Mouse (Mus musculus): Measurements from ENCODE around the gene Gm6899. TPM values are rescaled to one million over a fixed set of nuclear protein-coding genes. Genes with fewer than 3 reads are reported as not detected.

Gm6899 gene
- polyA plus RNA-seq, 1 experiment from 2014 or later, result not detected

DNA sequence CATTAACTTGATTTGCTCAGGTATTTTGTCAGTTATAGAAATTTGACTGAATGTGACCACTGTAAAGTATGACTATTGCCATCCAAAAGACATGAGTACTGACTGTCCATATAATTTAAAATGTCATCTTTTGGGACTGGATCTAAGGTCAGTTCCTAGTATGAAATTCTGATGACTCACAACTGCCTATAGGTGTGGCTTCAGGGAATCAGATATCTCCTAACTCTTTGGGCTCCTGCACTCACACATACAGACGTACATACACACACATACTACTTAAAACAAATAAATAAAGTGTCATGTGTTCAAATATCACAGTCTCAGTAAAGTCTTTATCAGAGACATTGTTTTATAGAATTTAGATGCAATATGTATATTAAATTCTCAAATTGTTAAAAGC, 5.8 kb downstream of the Gm6899 start:
- ATAC-seq (ENCODE audit: insufficient number of reproducible peaks, low FRiP score, low TSS enrichment, low read depth), result no peak
- Histone ChIP-seq H3K4me1 (no peaks in the 10 kb centered on the region), H3K9me3 (no peaks in the 10 kb centered on the region), H3K4me2 (no peak overlapping the region), H3K9ac (no peak overlapping the region), H3K36me3 (no peaks in the 10 kb centered on the region), H3K27ac (no peak overlapping the region), H3K27me3 (no peaks in the 10 kb centered on the region), H3K4me3 (no peak overlapping the region)
- WGBS, result 78% methylated on average over 1 of the region's 1 CpGs

GRCm38 (mm10) chr11:26600692-26601091, 7.7 kb downstream of the Gm6899 start:
- Histone ChIP-seq H3K9me3 (no peaks in the 10 kb centered on the region), H3K27me3 (no peaks in the 10 kb centered on the region), H3K9ac (no peak overlapping the region), H3K4me2 (no peak overlapping the region), H3K4me3 (no peak overlapping the region), H3K36me3 (no peaks in the 10 kb centered on the region), H3K4me1 (no peaks in the 10 kb centered on the region), H3K27ac (no peak overlapping the region)
- no peak for ATAC-seq (ENCODE audit: insufficient number of reproducible peaks, low FRiP score, low TSS enrichment, low read depth)
- WGBS, result 85% methylated on average over 4 of the region's 4 CpGs

DNA sequence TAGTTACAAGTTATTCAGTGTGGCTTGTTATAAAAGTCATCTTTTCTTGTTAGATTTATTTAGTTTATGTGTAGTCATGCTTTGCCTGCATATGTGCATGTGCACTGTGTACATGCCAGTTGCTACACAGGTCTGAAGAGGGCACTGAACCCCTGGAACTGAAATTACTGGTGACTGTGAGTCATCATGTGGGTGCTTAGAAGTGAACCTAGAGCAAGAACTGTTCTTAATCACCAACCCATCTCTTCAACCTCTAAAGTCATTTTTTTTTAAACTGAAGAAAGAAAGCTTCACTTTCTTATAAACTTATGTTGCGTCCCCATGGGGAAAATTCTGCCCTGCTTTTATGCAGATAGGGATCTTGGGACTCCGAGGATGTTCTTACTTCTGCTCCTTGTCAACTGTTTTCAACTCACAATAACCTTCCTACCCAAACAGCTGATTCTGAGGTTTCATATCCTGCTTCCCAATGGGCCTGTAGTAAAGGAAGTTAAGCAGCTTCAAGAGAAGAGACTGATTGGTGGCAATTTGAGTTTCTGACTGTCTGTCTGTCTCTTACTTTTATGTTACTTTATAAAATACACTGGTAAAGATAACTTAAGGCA, 8.6 kb downstream of the Gm6899 start:
- ATAC-seq (ENCODE audit: insufficient number of reproducible peaks, low FRiP score, low TSS enrichment, low read depth), result no peak
- H3K27me3 ChIP-seq, result no peaks in the 10 kb centered on the region
- H3K9ac ChIP-seq, result no peak overlapping the region
- H3K4me1 ChIP-seq, result no peaks in the 10 kb centered on the region
- no peaks in the 10 kb centered on the region for H3K9me3 ChIP-seq
- no peak overlapping the region for H3K4me2 ChIP-seq
- H3K27ac ChIP-seq, result no peak overlapping the region
- no peak overlapping the region for H3K4me3 ChIP-seq
- 91% methylated on average over 2 of the region's 2 CpGs for whole genome bisulfite sequencing
- H3K36me3 ChIP-seq, result no peaks in the 10 kb centered on the region

DNA sequence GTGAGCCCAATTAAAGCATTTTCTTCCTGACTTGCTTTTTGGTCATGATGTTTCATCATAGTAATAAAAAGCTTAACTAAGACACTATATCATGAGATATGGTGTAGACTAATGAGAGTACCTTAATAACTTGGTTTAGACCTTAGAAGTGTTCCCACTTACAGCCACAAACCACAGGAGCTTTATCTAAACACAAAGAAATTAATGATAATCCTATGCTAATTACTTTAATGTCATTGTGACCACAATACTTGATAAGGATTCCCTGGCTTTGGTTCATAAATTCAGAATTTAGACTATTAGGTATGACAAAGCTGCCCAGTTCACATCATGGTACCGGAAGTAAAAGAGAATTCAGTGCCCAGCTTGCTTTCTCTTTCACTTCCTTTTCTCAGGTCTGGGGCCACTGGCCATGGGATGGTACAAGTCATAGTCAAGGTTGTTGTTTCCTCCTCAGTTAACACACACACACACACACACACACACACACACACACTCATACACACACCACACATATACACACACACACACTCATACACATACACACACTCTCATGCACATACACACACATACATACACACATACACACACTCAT, 11.1 kb downstream of the Gm6899 start:
- no peak overlapping the region for H3K27ac ChIP-seq
- no peak overlapping the region for H3K4me3 ChIP-seq
- ATAC-seq (ENCODE audit: insufficient number of reproducible peaks, low FRiP score, low TSS enrichment, low read depth), result no peak
- H3K4me2 ChIP-seq, result no peak overlapping the region
- no peaks in the 10 kb centered on the region for H3K27me3 ChIP-seq
- no peaks in the 10 kb centered on the region for H3K4me1 ChIP-seq
- no peaks in the 10 kb centered on the region for H3K9me3 ChIP-seq
- 84% methylated on average over 1 of the region's 1 CpGs for WGBS
- H3K9ac ChIP-seq, result no peak overlapping the region
- no peaks in the 10 kb centered on the region for H3K36me3 ChIP-seq

DNA sequence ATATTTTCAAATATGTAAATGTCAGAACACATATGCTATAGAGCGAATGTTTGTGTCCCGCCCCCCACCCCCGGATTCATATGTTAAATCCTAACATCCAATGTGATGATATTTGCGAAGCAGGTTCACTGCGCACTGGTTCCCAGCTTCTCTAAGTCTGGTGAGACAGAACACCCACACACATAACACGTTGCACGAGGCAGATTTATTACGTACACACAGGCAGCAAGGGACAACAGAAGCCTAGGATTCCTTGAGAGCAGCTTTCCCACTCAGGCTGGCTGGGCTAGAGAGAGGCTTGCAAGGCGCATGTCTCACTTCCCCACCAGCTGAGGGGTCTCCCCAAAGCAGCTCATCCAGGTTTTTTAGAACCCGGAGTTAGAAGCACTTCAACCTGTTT, 15.8 kb downstream of the Gm6899 start:
- H3K27me3 ChIP-seq, result no peaks in the 10 kb centered on the region
- no peak overlapping the region for H3K4me2 ChIP-seq
- WGBS, result 58% methylated on average over 10 of the region's 10 CpGs
- no peak for ATAC-seq (ENCODE audit: insufficient number of reproducible peaks, low FRiP score, low TSS enrichment, low read depth)
- H3K36me3 ChIP-seq, result no peaks in the 10 kb centered on the region
- no peak overlapping the region for H3K9ac ChIP-seq
- no peaks in the 10 kb centered on the region for H3K9me3 ChIP-seq
- H3K4me1 ChIP-seq, result no peaks in the 10 kb centered on the region
- H3K27ac ChIP-seq, result no peak overlapping the region
- H3K4me3 ChIP-seq, result no peak overlapping the region

DNA sequence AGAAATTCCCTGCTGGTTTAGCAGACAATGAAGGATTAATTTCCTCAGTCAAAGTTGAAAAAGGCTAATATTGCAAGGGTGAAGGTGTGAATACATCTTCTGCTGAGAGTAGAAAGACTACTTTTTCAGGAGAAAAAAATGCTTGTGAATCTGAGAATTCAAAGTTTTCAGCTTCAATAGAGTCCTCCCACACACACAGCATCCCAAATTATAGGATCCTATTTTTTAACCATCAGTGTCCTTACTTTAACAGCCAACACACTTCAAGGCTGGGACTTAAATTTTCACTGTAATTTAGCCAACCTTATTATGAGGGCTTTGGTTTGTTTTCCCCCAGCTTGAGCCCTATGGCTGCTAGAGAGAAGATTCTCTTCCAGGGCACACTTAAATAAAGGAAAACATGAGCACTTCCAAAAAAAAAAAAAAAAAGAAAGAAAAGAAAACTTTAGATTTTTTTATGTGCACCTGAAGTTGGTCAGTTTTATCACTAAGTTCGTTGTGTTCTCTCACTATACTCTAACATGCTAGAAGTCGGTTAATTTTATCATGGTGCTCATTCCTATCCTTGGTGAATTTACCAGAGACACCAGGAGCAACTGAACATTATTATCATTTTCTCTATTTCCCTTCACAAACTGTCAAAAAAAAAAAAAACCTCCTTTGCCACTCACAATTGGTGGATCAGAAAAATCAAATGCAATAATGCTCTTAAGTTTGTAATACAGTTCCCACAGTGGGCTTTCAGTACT, 25.6 kb downstream of the Gm6899 start:
- Histone ChIP-seq H3K4me2 (no peak overlapping the region), H3K4me3 (no peak overlapping the region), H3K27me3 (no peaks in the 10 kb centered on the region), H3K27ac (no peak overlapping the region), H3K36me3 (no peaks in the 10 kb centered on the region), H3K4me1 (no peaks in the 10 kb centered on the region), H3K9ac (no peak overlapping the region), H3K9me3 (no peaks in the 10 kb centered on the region)
- no peak for ATAC-seq (ENCODE audit: insufficient number of reproducible peaks, low FRiP score, low TSS enrichment, low read depth)
- WGBS, result 82% methylated on average over 2 of the region's 2 CpGs

DNA sequence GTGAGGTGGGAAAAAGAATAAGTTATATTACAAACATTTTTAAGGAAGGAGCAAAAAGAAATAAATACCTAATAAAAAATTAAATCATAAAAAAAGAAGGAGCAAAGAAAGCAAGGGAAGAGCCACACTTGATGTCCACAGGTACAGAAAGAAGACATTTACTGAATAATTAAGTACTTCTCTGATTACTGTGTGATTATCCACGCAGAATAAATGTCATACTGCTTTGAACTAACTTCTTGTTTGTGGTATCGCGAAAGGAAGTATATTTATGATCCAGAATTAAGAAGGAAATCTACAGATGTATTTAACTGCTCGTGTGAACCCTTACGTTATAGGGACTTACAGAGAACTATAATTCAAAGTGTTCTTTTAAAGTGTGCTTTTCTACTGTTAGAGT, 29.7 kb downstream of the Gm6899 start:
- Histone ChIP-seq H3K4me3 (no peak overlapping the region), H3K27me3 (no peaks in the 10 kb centered on the region), H3K9me3 (no peaks in the 10 kb centered on the region), H3K9ac (no peak overlapping the region), H3K36me3 (no peaks in the 10 kb centered on the region), H3K27ac (no peak overlapping the region), H3K4me1 (no peaks in the 10 kb centered on the region), H3K4me2 (no peak overlapping the region)
- no peak for ATAC-seq (ENCODE audit: insufficient number of reproducible peaks, low FRiP score, low TSS enrichment, low read depth)
- 76% methylated on average over 5 of the region's 5 CpGs for WGBS

DNA sequence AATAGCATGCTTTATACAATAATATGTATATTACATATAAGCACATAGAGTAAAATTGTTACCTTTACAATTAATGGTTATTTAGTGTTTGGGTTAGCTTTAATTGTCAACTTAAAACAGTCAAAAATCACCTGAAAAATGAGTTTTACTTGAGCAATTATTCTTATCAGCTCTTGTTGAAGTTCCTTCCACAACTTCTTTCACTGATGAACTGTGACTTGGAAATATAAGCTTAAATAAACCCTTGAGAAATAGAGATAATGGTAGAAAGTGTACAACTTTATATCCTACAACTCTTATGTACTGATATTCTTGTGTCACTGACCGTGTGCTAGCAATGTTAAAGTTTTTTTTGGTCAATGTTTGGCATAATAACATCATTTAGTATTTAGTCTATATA, 43.2 kb downstream of the Gm6899 start:
- 86% methylated on average over 1 of the region's 1 CpGs for WGBS
- H3K4me2 ChIP-seq, result no peak overlapping the region
- no peak overlapping the region for H3K4me3 ChIP-seq
- ATAC-seq (ENCODE audit: insufficient number of reproducible peaks, low FRiP score, low TSS enrichment, low read depth), result no peak
- no peaks in the 10 kb centered on the region for H3K36me3 ChIP-seq
- no peak overlapping the region for H3K9ac ChIP-seq
- no peaks in the 10 kb centered on the region for H3K4me1 ChIP-seq
- H3K9me3 ChIP-seq, result no peaks in the 10 kb centered on the region
- H3K27ac ChIP-seq, result no peak overlapping the region
- H3K27me3 ChIP-seq, result no peaks in the 10 kb centered on the region

- no peaks in the 10 kb centered on the region for H3K27me3 ChIP-seq
- no peak overlapping the region for H3K4me2 ChIP-seq
- ATAC-seq (ENCODE audit: insufficient number of reproducible peaks, low FRiP score, low TSS enrichment, low read depth), result no peak
- 79% methylated on average over 8 of the region's 8 CpGs for WGBS
- H3K27ac ChIP-seq, result no peak overlapping the region
- no peaks in the 10 kb centered on the region for H3K9me3 ChIP-seq
- no peak overlapping the region for H3K4me3 ChIP-seq
- no peaks in the 10 kb centered on the region for H3K36me3 ChIP-seq
- no peaks in the 10 kb centered on the region for H3K4me1 ChIP-seq
- H3K9ac ChIP-seq, result no peak overlapping the region
Measured at GRCm38 (mm10) chr11:26640314-26640785, 47.3 kb downstream of the Gm6899 start.

DNA sequence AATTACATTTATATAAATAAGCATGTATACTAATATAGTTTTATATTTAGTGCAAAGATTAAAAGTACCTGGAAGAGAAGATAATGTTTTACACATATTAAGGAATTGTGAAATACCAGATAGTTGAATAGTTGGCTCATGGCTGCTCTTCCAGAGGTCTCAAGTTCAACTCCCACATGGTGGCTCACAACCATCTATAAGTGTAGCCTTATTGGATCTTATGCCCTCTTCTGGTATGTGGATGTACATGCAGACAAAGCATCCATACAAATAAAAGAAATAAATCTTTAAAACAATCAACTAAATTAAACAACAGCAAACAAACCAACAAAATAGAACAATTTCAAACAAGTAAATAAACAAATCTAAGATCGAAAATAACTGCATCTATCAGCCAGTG, 49.1 kb downstream of the Gm6899 start:
- Histone ChIP-seq H3K4me3 (no peak overlapping the region), H3K27ac (no peak overlapping the region), H3K4me1 (no peaks in the 10 kb centered on the region), H3K9me3 (no peaks in the 10 kb centered on the region), H3K27me3 (no peaks in the 10 kb centered on the region), H3K9ac (no peak overlapping the region), H3K4me2 (no peak overlapping the region), H3K36me3 (no peaks in the 10 kb centered on the region)
- 88% methylated on average over 1 of the region's 1 CpGs for WGBS
- ATAC-seq (ENCODE audit: insufficient number of reproducible peaks, low FRiP score, low TSS enrichment, low read depth), result no peak
